Mouse (Mus musculus) bone marrow, adult 2 months (tissue): ENCODE results near the gene Wbp11.

Experiments used
- CTCF ChIP-seq: fragments of 200-500 bp; IDR thresholded peaks from 2 replicates; pipeline ENCODE4 v1.5.1; 2011; ENCODE audit warnings: low read length, control low read depth; ENCODE audit not compliant: control insufficient read depth, insufficient read depth
- POLR2A ChIP-seq: fragments of 200-500 bp; IDR thresholded peaks from 2 replicates; pipeline ENCODE4 v1.6.1; 2011; ENCODE audit warnings: low read depth, mild to moderate bottlenecking, control low read depth, low read length, borderline replicate concordance; ENCODE audit not compliant: control insufficient read depth

- TF ChIP-seq CTCF (no peak), POLR2A (no peak)
These were observed 7.3 kb upstream of the Wbp11 start, which contains the start of gene Smco3 for GRCm38 (mm10) chr6:136835352-136835751.
